Mouse (Mus musculus): ENCODE data around the gene Tuba8. TPM values are rescaled to one million over a fixed set of nuclear protein-coding genes. Genes with fewer than 3 reads are reported as not detected.
A peak's percentile ranks its signal among the peaks of the same experiment; 100 is the strongest.

Tuba8 gene
- polyA plus RNA-seq, 1 experiment from 2014 or later = 6.7 TPM

GRCm38 (mm10) chr6:121271707-121272074, 61.2 kb downstream of the Tuba8 start:
- WGBS (ENCODE audit: insufficient replicate concordance) = 19% methylated on average over 4 of the region's 4 CpGs
- DNase-seq = no peak
- no peak for ATAC-seq
- H3K9ac ChIP-seq (replicated peaks) = no peak overlapping the region
- peak overlapping the region; percentile 88 for H3K4me2 ChIP-seq (ENCODE audit: low read depth, low read length)
- no peak for TF ChIP-seq EP300 (IDR thresholded peaks at IDR 0.05; ENCODE audit: low read depth)
- TF ChIP-seq CTCF (IDR thresholded peaks at IDR 0.05; ENCODE audit: low read depth) = no peak
- H3K4me3 ChIP-seq (ENCODE audit: low read depth, low read length) = peak overlapping the region; percentile 71
- peaks cover 12% of the 10 kb centered on the region; the same call in 1 of the 2 replicates for H3K36me3 ChIP-seq (replicated peaks; ENCODE audit: insufficient read depth, low read length)
- no peaks in the 10 kb centered on the region for H3K27me3 ChIP-seq (ENCODE audit: insufficient read depth, low read length)
- no peaks in the 10 kb centered on the region for H3K9me3 ChIP-seq (ENCODE audit: low read length)
- no peak overlapping the region for H3K27ac ChIP-seq (ENCODE audit: low read depth)
- H3K4me1 ChIP-seq (ENCODE audit: insufficient read depth) = 0 out of 2 replicates have a peak, but pooled peaks cover 4% of the 10 kb centered on the region

DNA sequence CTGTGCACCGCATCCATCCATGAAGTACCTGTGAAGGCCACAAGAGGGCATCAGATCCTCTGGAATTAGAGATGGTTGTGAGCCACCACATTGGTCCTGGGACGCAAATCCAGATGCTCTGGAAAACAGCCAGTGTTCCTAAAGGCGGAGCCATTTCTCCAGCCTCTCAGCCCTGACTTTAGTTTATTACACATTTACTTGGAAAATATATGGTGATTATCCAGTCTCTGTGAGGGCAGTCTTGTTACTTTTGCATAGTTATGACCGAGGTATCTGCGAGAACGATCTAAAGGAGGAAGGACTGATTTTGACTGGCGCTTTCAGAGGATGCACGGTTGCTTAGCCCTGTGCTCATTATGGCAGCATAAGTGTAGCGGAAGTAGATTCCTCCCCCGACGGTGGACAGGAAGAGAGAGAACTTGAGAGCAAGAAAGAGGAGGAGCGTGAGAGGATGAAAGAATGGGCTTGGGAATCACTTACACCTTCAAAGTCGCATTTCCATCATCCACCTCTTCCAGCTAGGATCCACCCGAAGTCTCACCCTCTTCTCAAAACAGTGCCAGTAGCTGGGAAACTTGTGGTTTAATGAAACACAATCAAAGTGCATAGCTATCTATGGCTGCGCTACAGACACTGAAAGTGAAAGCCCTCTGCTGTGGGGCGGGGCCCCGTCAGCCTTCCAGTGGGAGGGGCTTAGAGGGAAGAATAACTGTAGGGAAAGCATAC, 61.7 kb downstream of the Tuba8 start:
- ATAC-seq = peak; percentile 85

DNA sequence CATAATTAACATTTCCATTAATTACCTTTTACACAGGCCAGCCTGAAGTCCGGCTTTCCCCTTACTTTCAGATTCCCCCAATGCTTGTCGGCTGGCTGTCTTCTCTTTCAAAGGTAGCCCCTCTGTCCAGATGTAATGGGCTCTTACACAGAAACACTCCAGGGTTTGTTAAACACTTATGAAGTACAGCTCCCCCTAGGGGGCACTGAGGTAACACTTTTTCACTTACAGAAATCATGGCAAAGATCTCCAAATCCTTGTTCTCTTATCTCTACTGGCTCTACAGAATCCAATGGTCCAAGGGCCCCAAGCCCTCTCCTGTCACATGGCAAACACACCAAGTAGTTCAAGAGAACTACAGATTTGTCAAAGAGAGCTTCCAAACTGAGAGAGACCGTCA, 63.9 kb downstream of the Tuba8 start:
- Histone ChIP-seq H3K4me1 (ENCODE audit: insufficient read depth) (0 out of 2 replicates have a peak, but pooled peaks cover 4% of the 10 kb centered on the region), H3K27me3 (ENCODE audit: insufficient read depth, low read length) (no peaks in the 10 kb centered on the region), H3K4me3 (ENCODE audit: low read depth, low read length) (no peak overlapping the region), H3K36me3 (replicated peaks; ENCODE audit: insufficient read depth, low read length) (peaks cover 3% of the 10 kb centered on the region; the same call in 1 of the 2 replicates), H3K9ac (replicated peaks) (no peak overlapping the region), H3K9me3 (ENCODE audit: low read length) (no peaks in the 10 kb centered on the region), H3K27ac (ENCODE audit: low read depth) (no peak overlapping the region), H3K4me2 (ENCODE audit: low read depth, low read length) (no peak overlapping the region)
- ATAC-seq = no peak
- TF ChIP-seq EP300 (IDR thresholded peaks at IDR 0.05; ENCODE audit: low read depth) (no peak), CTCF (IDR thresholded peaks at IDR 0.05; ENCODE audit: low read depth) (peak; percentile 64)
- 67% methylated on average over 3 of the region's 3 CpGs for WGBS (ENCODE audit: insufficient replicate concordance)
- peak; percentile 49 for DNase-seq

More for the DNA sequence above, 61.7 kb downstream of the Tuba8 start:
- Histone ChIP-seq H3K4me1 (ENCODE audit: insufficient read depth) (0 out of 2 replicates have a peak, but pooled peaks cover 4% of the 10 kb centered on the region), H3K27ac (ENCODE audit: low read depth) (peak overlapping the region; percentile 80), H3K9me3 (ENCODE audit: low read length) (no peaks in the 10 kb centered on the region), H3K27me3 (ENCODE audit: insufficient read depth, low read length) (no peaks in the 10 kb centered on the region), H3K4me2 (ENCODE audit: low read depth, low read length) (peak overlapping the region; percentile 88), H3K36me3 (replicated peaks; ENCODE audit: insufficient read depth, low read length) (peaks cover 9% of the 10 kb centered on the region; the same call in 1 of the 2 replicates), H3K9ac (replicated peaks) (peak overlapping the region; percentile 60), H3K4me3 (ENCODE audit: low read depth, low read length) (peak overlapping the region; percentile 71)
- TF ChIP-seq EP300 (IDR thresholded peaks at IDR 0.05; ENCODE audit: low read depth) (no peak), CTCF (IDR thresholded peaks at IDR 0.05; ENCODE audit: low read depth) (peak; percentile 94)
- WGBS (ENCODE audit: insufficient replicate concordance) = 6% methylated on average over 17 of the region's 17 CpGs
- DNase-seq = peak; percentile 83

Other genes starting within 250 kb of the Tuba8 start
- gene Mical3, start 79.7 kb upstream of the Tuba8 start, polyA plus RNA-seq (2015; fragmentation: Nextera tagmentation; extraction: Ambion mirVana) = 4.0 and 4.5 TPM in 2 replicates
- gene Pex26, start 27.0 kb upstream of the Tuba8 start, polyA plus RNA-seq (2015; fragmentation: Nextera tagmentation; extraction: Ambion mirVana) = 3.9 and 4.2 TPM in 2 replicates
- gene Usp18, start 35.2 kb downstream of the Tuba8 start, polyA plus RNA-seq (2015; fragmentation: Nextera tagmentation; extraction: Ambion mirVana) = 19.2 and 24.1 TPM in 2 replicates
- 77.9 and 84.7 TPM in 2 replicates for gene Slc6a13, start 89.5 kb downstream of the Tuba8 start, polyA plus RNA-seq (2015; fragmentation: Nextera tagmentation; extraction: Ambion mirVana)
- gene Slc6a12, start 132.4 kb downstream of the Tuba8 start, polyA plus RNA-seq (2015; fragmentation: Nextera tagmentation; extraction: Ambion mirVana) = 23.6 and 25.8 TPM in 2 replicates